Mouse (Mus musculus): ENCODE measurements around the gene Phc2. TPM values are rescaled to one million over a fixed set of nuclear protein-coding genes. Genes with fewer than 3 reads are reported as not detected.
A peak's percentile ranks its signal among the peaks of the same experiment; 100 is the strongest.

The Phc2 gene
- polyA plus RNA-seq, 1 experiment from 2014 or later: 46.9 TPM

DNA sequence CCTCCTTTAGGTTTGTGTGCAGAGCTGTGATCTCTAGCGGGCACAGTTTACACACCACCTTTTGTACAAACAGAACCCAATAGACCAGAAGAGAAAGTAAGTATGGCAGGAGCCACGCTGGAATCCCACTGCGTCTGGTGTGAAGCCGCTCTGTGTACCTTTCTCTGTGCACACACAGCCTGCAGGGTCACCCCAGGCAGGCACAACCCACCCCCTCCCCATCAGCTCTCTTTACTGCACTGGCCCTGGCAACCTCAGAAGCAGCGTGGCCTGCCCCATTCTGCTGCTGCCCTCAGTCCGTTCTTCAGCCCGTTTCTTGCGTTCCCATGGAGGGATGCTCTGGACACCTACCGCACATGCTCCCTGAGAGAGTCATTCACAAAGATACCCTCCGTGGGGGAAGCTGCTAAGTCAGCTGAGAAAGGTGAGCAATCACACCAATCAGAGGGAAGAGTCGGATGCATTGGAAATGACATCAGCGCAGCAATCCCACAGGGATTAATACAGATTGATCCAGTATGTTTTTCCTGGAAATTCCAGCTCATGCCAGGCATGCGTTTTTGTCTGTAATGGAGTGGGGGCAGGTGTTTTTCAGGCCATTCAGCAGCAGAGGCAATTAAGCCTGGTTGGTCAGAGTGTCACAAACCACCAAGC lies 24.2 kb downstream of the Phc2 start:
- no peak; the same call in 1 of the 2 replicates for ATAC-seq (ENCODE audit: insufficient read depth, low FRiP score, low read depth)
- Histone ChIP-seq H3K4me2 (no peak overlapping the region; the same call in 1 of the 2 replicates), H3K4me1 (0 out of 2 replicates have a peak, but pooled peaks cover 2% of the 10 kb centered on the region), H3K27ac (no peak overlapping the region), H3K9ac (no peak overlapping the region), H3K4me3 (replicated peaks) (no peak overlapping the region), H3K27me3 (replicated peaks) (no peaks in the 10 kb centered on the region), H3K9me3 (no peaks in the 10 kb centered on the region), H3K36me3 (no peaks in the 10 kb centered on the region)
- 58% methylated on average over 13 of the region's 13 CpGs for WGBS

- Histone ChIP-seq H3K27me3 (replicated peaks) (no peaks in the 10 kb centered on the region), H3K36me3 (no peaks in the 10 kb centered on the region), H3K9ac (no peak overlapping the region), H3K9me3 (no peaks in the 10 kb centered on the region), H3K27ac (no peak overlapping the region), H3K4me3 (replicated peaks) (no peak overlapping the region), H3K4me1 (0 out of 2 replicates have a peak, but pooled peaks cover 2% of the 10 kb centered on the region), H3K4me2 (no peak overlapping the region)
- WGBS: 51% methylated on average over 8 of the region's 8 CpGs
- no peak for ATAC-seq (ENCODE audit: insufficient read depth, low FRiP score, low read depth)
Observed at GRCm38 (mm10) chr4:128681126-128681525, 26.6 kb downstream of the Phc2 start.

GRCm38 (mm10) chr4:128682281-128682680 lies 27.8 kb downstream of the Phc2 start:
- no peak for ATAC-seq (ENCODE audit: insufficient read depth, low FRiP score, low read depth)
- Histone ChIP-seq H3K36me3 (no peaks in the 10 kb centered on the region), H3K4me1 (0 out of 2 replicates have a peak, but pooled peaks cover 2% of the 10 kb centered on the region), H3K4me3 (replicated peaks) (no peak overlapping the region), H3K27ac (no peak overlapping the region), H3K9ac (no peak overlapping the region), H3K4me2 (no peak overlapping the region), H3K9me3 (no peaks in the 10 kb centered on the region), H3K27me3 (replicated peaks) (no peaks in the 10 kb centered on the region)
- WGBS: 91% methylated on average over 13 of the region's 13 CpGs

DNA sequence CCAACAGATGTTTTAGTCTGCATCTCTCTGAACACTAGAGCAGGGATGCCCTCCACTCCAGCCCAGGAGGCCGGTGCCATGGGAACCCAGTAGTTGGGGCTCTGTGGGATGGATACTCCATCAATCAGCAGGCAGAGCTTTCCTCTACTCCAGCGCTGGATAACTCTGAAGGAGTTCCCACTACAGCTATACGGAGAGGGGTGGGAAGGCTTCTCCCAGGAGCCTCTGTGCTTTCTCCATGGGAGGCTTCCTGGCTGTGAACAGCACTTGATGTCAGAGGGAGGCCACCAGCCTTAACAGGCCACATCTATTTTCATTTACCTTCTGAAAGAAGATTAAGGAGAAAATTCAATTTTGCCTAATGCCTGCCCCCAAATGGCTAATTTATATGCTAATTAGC lies 29.2 kb downstream of the Phc2 start:
- no peak overlapping the region for H3K4me2 ChIP-seq
- H3K9ac ChIP-seq: no peak overlapping the region
- no peaks in the 10 kb centered on the region for H3K27me3 ChIP-seq (replicated peaks)
- H3K9me3 ChIP-seq: no peaks in the 10 kb centered on the region
- H3K27ac ChIP-seq: no peak overlapping the region
- WGBS: 50% methylated on average over 3 of the region's 3 CpGs
- no peaks in the 10 kb centered on the region for H3K36me3 ChIP-seq
- ATAC-seq (ENCODE audit: insufficient read depth, low FRiP score, low read depth): no peak
- 0 out of 2 replicates have a peak, but pooled peaks cover 2% of the 10 kb centered on the region for H3K4me1 ChIP-seq
- no peak overlapping the region for H3K4me3 ChIP-seq (replicated peaks)

DNA sequence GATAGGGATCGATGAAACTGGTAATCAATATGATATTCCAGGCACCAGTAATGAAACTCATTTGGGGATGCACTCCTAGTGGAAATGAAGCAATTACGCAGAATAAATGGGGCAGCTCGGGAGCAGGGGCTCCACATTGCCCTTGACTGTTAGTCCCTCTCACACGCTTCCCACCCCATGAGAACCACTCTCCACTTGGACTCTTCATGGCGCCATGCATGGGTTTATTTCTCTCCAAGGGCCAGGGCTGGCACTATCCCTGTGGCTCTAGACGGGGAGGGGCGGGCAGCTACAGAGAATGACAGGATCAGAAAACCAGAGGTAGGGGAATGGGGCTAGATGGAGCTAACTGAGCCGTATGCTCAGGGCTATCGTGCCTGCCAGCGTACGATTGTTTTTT lies 29.6 kb downstream of the Phc2 start:
- no peaks in the 10 kb centered on the region for H3K27me3 ChIP-seq (replicated peaks)
- 0 out of 2 replicates have a peak, but pooled peaks cover 2% of the 10 kb centered on the region for H3K4me1 ChIP-seq
- ATAC-seq (ENCODE audit: insufficient read depth, low FRiP score, low read depth): no peak
- H3K4me3 ChIP-seq (replicated peaks): no peak overlapping the region
- WGBS: 87% methylated on average over 11 of the region's 11 CpGs
- no peak overlapping the region for H3K27ac ChIP-seq
- no peak overlapping the region for H3K9ac ChIP-seq
- no peaks in the 10 kb centered on the region for H3K36me3 ChIP-seq
- no peak overlapping the region for H3K4me2 ChIP-seq
- H3K9me3 ChIP-seq: no peaks in the 10 kb centered on the region

- no peak overlapping the region for H3K9ac ChIP-seq
- ATAC-seq (ENCODE audit: insufficient read depth, low FRiP score, low read depth): no peak
- no peaks in the 10 kb centered on the region for H3K9me3 ChIP-seq
- H3K36me3 ChIP-seq: no peaks in the 10 kb centered on the region
- no peak overlapping the region for H3K4me2 ChIP-seq
- no peak overlapping the region for H3K27ac ChIP-seq
- 44% methylated on average over 6 of the region's 6 CpGs for WGBS
- no peaks in the 10 kb centered on the region for H3K27me3 ChIP-seq (replicated peaks)
- peaks cover 26% of the 10 kb centered on the region for H3K4me1 ChIP-seq
- H3K4me3 ChIP-seq (replicated peaks): no peak overlapping the region
Observed at GRCm38 (mm10) chr4:128688513-128688913, 34.0 kb downstream of the Phc2 start.

GRCm38 (mm10) chr4:128688976-128689375 lies 34.5 kb downstream of the Phc2 start:
- H3K9me3 ChIP-seq: no peaks in the 10 kb centered on the region
- H3K27me3 ChIP-seq (replicated peaks): no peaks in the 10 kb centered on the region
- WGBS: 63% methylated on average over 9 of the region's 9 CpGs
- ATAC-seq (ENCODE audit: insufficient read depth, low FRiP score, low read depth): no peak
- no peaks in the 10 kb centered on the region for H3K36me3 ChIP-seq
- H3K4me1 ChIP-seq: peaks cover 28% of the 10 kb centered on the region
- no peak overlapping the region for H3K27ac ChIP-seq
- no peak overlapping the region for H3K4me2 ChIP-seq
- no peak overlapping the region for H3K4me3 ChIP-seq (replicated peaks)
- no peak overlapping the region for H3K9ac ChIP-seq

DNA sequence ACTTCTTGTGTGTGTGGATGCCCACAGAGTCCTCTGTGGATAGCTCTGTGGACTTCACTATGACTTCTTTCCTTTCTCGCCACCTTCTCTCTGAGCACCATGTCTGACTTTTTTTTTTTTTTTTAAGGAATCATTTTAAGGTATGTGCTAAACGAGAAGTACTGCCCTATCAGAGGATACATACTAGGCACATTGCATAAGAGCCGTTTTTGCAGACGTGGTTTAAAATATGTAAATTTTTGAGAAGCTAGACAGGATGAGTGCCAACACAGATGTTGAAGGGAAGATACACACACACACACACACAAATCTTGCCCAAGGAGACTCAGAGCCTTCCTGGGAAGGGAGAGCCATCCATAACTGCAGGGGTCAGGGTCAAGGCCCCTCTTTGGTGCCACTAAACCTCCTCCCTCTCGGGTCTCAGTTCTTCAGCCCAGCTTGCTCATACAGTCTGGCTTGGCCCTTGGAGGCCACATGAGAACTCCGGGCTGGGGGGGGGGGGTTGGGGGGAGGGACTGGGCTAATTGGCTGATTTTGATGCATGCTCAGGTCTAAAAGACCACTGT lies 35.3 kb downstream of the Phc2 start:
- no peaks in the 10 kb centered on the region for H3K27me3 ChIP-seq (replicated peaks)
- no peak overlapping the region for H3K4me3 ChIP-seq (replicated peaks)
- no peaks in the 10 kb centered on the region for H3K9me3 ChIP-seq
- no peak overlapping the region for H3K27ac ChIP-seq
- H3K4me1 ChIP-seq: peaks cover 32% of the 10 kb centered on the region
- ATAC-seq (ENCODE audit: insufficient read depth, low FRiP score, low read depth): no peak
- H3K9ac ChIP-seq: no peak overlapping the region
- no peaks in the 10 kb centered on the region for H3K36me3 ChIP-seq
- 55% methylated on average over 6 of the region's 6 CpGs for WGBS
- no peak overlapping the region for H3K4me2 ChIP-seq

DNA sequence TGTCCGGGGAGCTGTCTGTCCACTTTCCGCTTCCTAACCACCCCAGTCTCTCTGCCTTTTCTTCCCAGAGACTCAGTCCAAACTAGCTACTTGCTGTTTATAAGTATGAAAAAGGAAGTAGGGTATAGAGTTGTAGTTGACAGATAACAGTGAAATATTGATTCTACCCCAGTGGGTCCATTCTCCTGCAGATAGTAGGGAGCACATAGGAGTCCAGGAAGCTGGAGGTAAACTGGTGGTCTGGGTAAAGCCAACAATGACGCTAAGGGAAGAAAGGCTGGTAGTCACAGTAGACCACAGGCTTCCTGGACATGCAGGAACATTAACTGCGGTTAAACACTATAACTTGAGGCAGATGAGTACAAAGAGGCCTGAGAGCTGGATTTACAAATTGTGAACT lies 36.7 kb downstream of the Phc2 start:
- no peaks in the 10 kb centered on the region for H3K27me3 ChIP-seq (replicated peaks)
- peaks cover 32% of the 10 kb centered on the region for H3K4me1 ChIP-seq
- no peak overlapping the region for H3K9ac ChIP-seq
- no peak overlapping the region for H3K4me3 ChIP-seq (replicated peaks)
- no peaks in the 10 kb centered on the region for H3K9me3 ChIP-seq
- WGBS: 61% methylated on average over 4 of the region's 4 CpGs
- H3K4me2 ChIP-seq: no peak overlapping the region
- H3K36me3 ChIP-seq: no peaks in the 10 kb centered on the region
- H3K27ac ChIP-seq: no peak overlapping the region; the same call in 1 of the 2 replicates
- no peak for ATAC-seq (ENCODE audit: insufficient read depth, low FRiP score, low read depth)

DNA sequence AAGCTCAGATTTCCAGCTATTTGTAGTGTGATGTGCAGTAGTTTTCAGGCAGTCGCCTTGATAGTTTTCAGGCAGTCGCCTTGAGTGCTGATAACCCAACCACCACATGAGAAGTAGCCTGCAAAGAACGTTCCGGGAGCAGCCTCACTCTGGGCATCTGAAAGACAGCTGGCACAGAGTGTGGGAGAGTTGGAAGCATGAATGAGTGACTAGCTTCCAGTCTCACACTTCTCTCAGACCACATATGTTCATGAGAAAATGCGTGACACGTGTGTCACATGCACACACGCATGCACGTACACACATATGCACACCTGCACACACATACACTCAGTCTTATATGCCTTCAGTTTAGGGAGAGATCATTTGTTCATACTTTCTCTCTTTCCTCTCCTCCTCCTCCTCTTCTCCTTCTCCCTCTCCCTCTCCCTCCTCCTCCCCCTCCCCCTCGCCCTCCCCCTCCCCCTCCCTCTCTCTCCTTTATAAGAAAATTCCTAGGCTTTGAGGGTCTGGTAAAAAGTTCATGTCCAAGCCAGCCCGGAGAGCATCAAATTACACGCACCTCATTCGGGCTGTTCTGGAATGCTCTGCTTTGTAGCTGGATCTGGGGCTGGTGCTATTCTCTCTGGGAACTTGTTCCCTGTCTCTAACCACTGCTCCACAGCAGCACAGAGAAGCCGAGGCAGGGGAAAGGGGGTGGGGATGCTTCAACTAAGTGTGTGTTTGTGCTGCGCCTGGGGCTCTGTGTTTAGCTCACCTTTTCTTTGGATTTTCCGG lies 37.8 kb downstream of the Phc2 start:
- Histone ChIP-seq H3K27ac (no peak overlapping the region), H3K36me3 (no peaks in the 10 kb centered on the region), H3K9ac (no peak overlapping the region), H3K9me3 (no peaks in the 10 kb centered on the region), H3K4me3 (replicated peaks) (no peak overlapping the region), H3K4me1 (peaks cover 34% of the 10 kb centered on the region), H3K27me3 (replicated peaks) (no peaks in the 10 kb centered on the region), H3K4me2 (no peak overlapping the region)
- no peak for ATAC-seq (ENCODE audit: insufficient read depth, low FRiP score, low read depth)
- 52% methylated on average over 14 of the region's 15 CpGs for WGBS

GRCm38 (mm10) chr4:128693207-128693606 lies 38.7 kb downstream of the Phc2 start:
- H3K9ac ChIP-seq: no peak overlapping the region
- no peaks in the 10 kb centered on the region for H3K36me3 ChIP-seq
- H3K4me3 ChIP-seq (replicated peaks): no peak overlapping the region
- 41% methylated on average over 5 of the region's 5 CpGs for whole genome bisulfite sequencing
- H3K27me3 ChIP-seq (replicated peaks): no peaks in the 10 kb centered on the region
- H3K4me1 ChIP-seq: peaks cover 41% of the 10 kb centered on the region
- no peaks in the 10 kb centered on the region for H3K9me3 ChIP-seq
- no peak overlapping the region for H3K4me2 ChIP-seq
- H3K27ac ChIP-seq: no peak overlapping the region
- no peak for ATAC-seq (ENCODE audit: insufficient read depth, low FRiP score, low read depth)

DNA sequence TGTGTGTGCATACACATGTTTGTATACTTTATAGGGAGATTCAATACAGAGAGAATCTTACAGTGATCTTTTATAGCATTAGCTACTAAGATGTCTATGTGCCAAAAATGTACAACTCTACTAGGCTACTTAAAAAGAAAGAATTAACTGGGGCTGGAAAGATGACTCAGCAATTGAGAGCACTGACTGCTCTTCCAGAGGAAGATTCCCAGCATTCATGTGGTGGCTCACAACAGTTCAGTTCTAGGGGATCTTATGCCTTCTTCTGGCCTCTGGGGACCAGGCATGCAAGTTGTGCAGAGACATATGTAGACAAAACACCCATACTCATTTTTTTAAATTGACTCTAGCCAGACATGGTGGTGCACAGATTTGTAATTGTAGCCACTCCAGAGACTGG lies 39.8 kb downstream of the Phc2 start:
- no peak overlapping the region for H3K4me2 ChIP-seq
- ATAC-seq (ENCODE audit: insufficient read depth, low FRiP score, low read depth): no peak
- H3K4me3 ChIP-seq (replicated peaks): no peak overlapping the region
- no peaks in the 10 kb centered on the region for H3K9me3 ChIP-seq
- H3K9ac ChIP-seq: no peak overlapping the region
- H3K4me1 ChIP-seq: peaks cover 46% of the 10 kb centered on the region
- H3K36me3 ChIP-seq: no peaks in the 10 kb centered on the region
- no peaks in the 10 kb centered on the region for H3K27me3 ChIP-seq (replicated peaks)
- H3K27ac ChIP-seq: peak overlapping the region; percentile 7; the same call in 1 of the 2 replicates
